Mouse (Mus musculus) cerebellum, postnatal 36 days (tissue): ENCODE results near the gene Agtrap.
"Not testable (repeated sequence)": the region's sequence is repeated elsewhere in the genome, so short reads cannot be mapped to it uniquely, and the experiment has no call there.

Source experiments
- DNase-seq, 2 experiments: peaks; one replicate each; pipeline ENCODE4 v3.0.0; 2021 to 2022; ENCODE audit warnings: mixed read lengths in 2 of 2

The Agtrap gene

DNA sequence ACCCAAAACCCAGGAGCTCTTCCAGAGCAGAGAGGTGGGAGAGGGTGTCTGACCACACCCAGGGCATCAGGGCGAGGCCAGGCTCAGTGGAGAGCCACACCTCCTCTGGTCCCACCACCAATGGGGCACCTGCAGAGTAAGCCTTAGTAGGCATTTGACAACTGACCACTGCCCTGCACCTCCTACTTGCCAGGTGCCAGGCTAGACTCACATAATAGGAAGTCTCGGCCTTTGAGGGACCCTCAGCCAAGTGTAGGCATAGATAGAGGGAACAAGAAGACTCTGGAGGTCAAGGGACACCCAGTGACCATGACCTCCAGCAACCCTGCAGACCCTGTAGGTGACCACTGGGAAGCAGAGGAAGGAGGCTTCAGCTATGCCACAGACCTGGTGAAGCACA lies 43.7 kb downstream of the Agtrap start:
- no peak for DNase-seq

DNA sequence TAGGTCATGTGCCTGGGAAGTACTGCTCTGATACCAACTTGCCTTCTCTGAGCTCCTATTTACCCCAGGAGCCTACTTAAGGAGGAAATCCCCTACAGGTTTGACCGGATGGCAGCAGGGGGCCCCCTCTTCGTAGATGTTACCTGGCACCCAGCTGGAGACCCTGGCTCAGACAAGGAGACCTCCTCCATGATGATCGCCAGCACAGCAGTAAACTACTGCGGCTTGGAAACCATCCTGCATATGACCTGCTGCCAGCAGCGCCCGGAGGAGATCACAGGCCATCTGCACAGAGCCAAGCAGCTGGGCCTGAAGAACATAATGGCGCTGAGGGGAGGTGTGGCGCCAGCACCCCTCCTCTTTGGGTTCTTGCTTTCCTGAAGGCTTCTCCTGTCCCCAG lies 44.5 kb downstream of the Agtrap start:
- DNase-seq = not testable (repeated sequence)

- no peak for DNase-seq
Measured at GRCm38 (mm10) chr4:148041611-148042191, 46.1 kb downstream of the Agtrap start.

- peak in 1 of 2 experiments; percentile 52 for DNase-seq
Measured at GRCm38 (mm10) chr4:148040933-148041610, 46.8 kb downstream of the Agtrap start.

GRCm38 (mm10) chr4:148040029-148040830 lies 47.6 kb downstream of the Agtrap start:
- no peak for DNase-seq

DNA sequence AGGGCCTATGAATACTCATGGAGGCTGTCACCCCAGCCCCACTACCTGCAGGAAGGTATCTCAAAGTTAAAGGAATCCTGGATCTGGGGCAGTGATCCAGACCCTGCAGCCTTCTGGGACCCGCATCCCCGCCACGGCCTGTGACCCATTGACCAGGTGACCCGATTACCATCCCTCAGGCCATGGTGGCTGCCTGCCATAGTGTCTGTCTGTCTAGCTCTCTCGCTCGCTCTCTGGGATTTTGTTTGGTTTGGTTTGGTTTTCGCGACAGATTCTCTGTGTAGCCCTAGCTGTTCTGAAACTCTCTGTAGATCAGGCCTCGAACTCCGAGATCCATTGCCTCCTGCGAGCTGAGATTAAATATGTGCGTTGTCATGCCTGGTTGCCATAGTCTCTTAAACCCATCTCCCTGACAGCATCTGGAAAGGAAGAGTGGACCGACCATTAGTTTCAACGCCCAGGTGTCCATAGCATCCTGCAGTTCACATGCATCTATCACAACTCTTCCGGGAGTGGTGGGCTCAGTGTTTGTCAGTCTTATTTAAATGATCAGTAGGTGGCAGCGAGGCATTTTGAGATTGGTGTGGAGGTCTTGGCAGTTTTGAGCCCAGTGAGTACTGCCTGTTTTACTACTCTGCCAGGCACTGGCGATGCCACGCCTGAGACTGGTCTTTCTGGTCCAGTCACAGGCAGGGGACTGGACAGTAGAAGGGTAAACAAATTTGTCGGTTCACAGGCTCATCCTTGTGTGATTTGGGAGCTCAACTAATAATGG lies 48.4 kb downstream of the Agtrap start:
- no peak for DNase-seq

DNA sequence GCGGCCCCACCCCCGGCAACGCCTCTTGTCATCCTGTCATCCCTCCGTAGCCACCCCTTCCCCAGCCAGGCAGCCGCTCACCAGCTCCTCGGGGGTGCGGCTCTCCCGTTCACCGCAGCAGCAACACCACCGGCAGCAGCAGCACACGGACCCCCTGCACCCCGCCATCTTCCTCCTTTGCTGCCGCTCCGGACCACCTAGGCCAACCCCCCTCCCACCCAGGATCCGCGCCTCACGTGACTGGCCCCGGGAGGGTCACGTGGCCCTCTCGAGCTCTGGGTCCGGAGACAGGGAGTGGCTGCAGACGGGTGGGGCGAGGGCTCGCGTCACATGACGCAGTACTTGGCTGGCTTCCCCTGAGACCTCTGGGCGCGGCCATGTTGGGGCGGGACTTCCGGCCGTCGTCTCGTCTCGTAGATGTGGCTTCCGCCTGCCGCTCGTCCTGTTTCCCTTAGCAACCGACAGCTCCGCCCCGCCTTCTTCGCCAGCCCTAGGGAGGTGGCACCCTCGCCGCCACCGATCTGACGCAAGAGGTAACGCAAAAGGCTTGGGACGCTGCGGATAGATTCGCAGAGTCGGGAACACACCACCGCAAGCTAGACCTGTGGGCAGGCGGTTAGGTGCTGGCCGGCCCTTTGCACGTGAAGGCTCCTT lies 49.1 kb downstream of the Agtrap start, which contains the start of the genes Clcn6 and Mthfr:
Gene Clcn6, minus strand, starts transcription at position 222 of the 654 bp plus-strand sequence.
Gene Mthfr, plus strand, starts transcription at position 478 of the 654 bp plus-strand sequence.
- peak; percentile 100 for DNase-seq

- no peak for DNase-seq
Measured at GRCm38 (mm10) chr4:148038079-148038599, 49.7 kb downstream of the Agtrap start.

GRCm38 (mm10) chr4:148035440-148035839 lies 52.4 kb downstream of the Agtrap start:
- no peak for DNase-seq

DNA sequence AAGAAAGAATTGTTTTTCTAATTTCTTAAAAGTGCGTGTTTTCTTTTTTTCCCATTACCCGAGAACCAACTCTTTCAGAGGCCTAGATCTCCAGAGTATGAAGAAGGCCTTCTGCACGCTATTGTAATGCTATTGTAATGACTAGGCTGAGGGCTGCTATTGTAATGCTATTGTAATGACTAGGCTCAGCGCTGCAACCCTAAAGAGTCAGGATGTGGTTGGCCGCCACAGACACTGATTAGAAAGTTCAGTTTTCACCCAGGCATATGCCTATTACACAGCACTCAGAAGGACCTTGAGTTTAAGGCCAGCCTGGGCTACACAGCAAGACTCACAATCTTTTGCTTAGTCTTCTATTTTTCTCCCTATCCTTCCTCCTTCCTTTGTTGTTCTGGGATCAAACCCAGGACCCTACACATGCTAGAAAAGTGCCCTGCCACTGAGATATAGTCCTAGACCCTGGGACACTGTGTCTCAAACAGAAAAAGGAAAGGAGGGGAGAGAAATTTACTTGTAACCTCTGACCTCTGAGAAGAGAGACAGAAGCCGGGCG lies 53.9 kb downstream of the Agtrap start:
- no peak for DNase-seq

- no peak for DNase-seq
Measured at GRCm38 (mm10) chr4:148030506-148030905, 57.3 kb downstream of the Agtrap start.

DNA sequence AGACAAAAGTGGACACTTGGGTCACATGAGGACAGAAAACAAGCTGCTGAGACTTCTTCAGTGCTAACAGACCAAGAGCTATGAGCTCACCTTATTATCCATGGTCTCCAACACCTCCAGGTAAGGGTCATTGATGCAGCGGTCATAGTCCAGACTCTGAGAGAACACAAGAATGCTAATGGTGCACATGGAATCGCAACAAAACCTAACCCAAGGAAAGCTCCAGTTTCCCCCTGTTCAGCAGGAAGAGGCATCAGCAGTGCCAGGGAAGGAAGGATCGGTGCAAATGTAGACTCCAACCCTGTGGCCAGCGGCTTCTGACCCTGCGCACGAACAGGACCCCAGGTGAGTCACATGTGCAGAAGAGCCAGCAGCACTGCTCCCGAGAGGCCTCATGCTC lies 58.5 kb downstream of the Agtrap start:
- no peak for DNase-seq
